Mouse (Mus musculus) adrenal gland, adult 18-20 months (tissue): ENCODE measurements around the gene Surf2. TPM values are rescaled to one million over a fixed set of nuclear protein-coding genes. Genes with fewer than 3 reads are reported as not detected.

Experiments
- DNase-seq, 2 experiments: peaks; one replicate each; pipeline ENCODE4 v3.0.0; 2021 to 2022; ENCODE audit warnings: low spot score in 2 of 2
- total RNA-seq, 2 experiments: library from RNA; stranded (reverse); gene quantifications; 1 replicate in 1 of 2; 2 replicates in 1 of 2; pipeline ENCODE4 v1.2.3; 2021

The Surf2 gene
- total RNA-seq, 2 experiments from 2014 or later = 38.8 to 43.5 TPM

GRCm38 (mm10) chr2:26913416-26914147 lies 2.6 kb upstream of the Surf2 start:
- DNase-seq = no peak

GRCm38 (mm10) chr2:26914148-26914941 lies 1.8 kb upstream of the Surf2 start:
- DNase-seq = no peak

- no peak for DNase-seq
Observed at GRCm38 (mm10) chr2:26916738-26917137, 571 bp downstream of the Surf2 start.

- no peak for DNase-seq
Observed at GRCm38 (mm10) chr2:26919684-26920083, 3.5 kb downstream of the Surf2 start.

- no peak for DNase-seq
Observed at GRCm38 (mm10) chr2:26920190-26920855, 4.2 kb downstream of the Surf2 start.

GRCm38 (mm10) chr2:26921784-26922183 lies 5.6 kb downstream of the Surf2 start:
- DNase-seq = no peak

- DNase-seq = no peak
Observed at GRCm38 (mm10) chr2:26927745-26928476, 11.7 kb downstream of the Surf2 start.

GRCm38 (mm10) chr2:26930390-26930789 lies 14.2 kb downstream of the Surf2 start:
- peak in 1 of 2 experiments; percentile 58 for DNase-seq

- no peak for DNase-seq
Observed at GRCm38 (mm10) chr2:26932473-26933303, 16.5 kb downstream of the Surf2 start.

GRCm38 (mm10) chr2:26933304-26934055 lies 17.3 kb downstream of the Surf2 start, which contains the start of the genes Surf4 and Stkld1:
Gene Surf4, minus strand, starts transcription at chr2:26933928.
Gene Stkld1, plus strand, starts transcription at chr2:26934047.
- DNase-seq = peak; percentile 93 to 94

- DNase-seq = no peak
Observed at GRCm38 (mm10) chr2:26935286-26935685, 19.1 kb downstream of the Surf2 start.

GRCm38 (mm10) chr2:26936425-26936824 lies 20.3 kb downstream of the Surf2 start:
- DNase-seq = no peak

- no peak for DNase-seq
Observed at GRCm38 (mm10) chr2:26941539-26941938, 25.4 kb downstream of the Surf2 start.

- DNase-seq = no peak
Observed at GRCm38 (mm10) chr2:26943253-26943652, 27.1 kb downstream of the Surf2 start.

- DNase-seq = no peak
Observed at GRCm38 (mm10) chr2:26950411-26950810, 34.2 kb downstream of the Surf2 start.

GRCm38 (mm10) chr2:26951346-26951905 lies 35.3 kb downstream of the Surf2 start:
- DNase-seq = no peak

- DNase-seq = no peak
Observed at GRCm38 (mm10) chr2:26952193-26952592, 36.0 kb downstream of the Surf2 start.

GRCm38 (mm10) chr2:26952866-26953265 lies 36.7 kb downstream of the Surf2 start:
- no peak for DNase-seq
